In the genomic region with DNA sequence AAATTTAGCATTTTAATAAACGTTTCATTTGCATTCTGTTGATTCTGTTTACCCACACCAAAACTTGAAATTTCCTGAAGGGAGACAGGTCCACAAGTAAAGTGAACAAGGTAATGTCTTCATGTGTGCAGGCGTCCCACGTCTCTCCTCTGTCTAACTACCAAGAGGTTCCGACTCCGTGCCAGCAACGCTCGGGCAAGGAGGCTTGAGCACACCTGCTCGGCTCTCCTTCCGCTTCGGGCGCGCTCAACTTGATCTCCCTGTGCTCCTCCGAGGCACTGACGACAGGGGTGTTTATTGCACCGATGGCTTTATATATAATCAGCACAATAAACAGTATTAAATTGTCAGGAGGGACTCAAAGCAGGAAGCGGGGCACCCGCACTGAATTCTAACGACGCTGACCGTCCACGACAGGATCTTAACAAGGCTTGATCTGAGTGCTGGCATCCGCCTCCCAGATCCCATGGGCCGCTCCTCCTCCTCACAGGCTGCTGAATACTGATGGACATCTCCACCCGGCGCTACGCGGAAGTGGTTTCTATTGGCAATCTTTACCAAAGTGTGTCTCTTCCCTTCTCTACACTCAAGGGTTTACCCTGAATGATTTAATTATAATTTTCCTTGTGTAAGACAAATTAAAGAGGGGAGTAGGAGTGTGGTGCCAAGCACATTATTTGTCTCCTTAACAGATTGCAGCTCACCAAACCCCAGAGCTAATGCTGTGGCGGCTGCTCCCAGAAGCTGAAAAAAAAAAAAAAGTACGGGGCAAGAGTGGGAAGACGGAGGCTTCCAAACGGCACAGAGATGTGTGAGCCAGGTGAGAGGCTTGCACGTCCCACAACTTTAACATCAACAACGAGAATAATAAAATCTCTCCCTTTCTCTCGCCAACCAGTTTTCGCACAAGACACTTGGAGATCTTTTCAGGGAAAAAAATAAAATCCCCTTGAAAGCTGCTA, we compare ENCODE assay signal across 10 mouse cellular contexts.
DNase-seq lines count a peak whose midpoint lies in the region; ATAC-seq and TF ChIP-seq lines count a peak whose summit lies in the region.
"Had no signal": no experiment of that assay in that cellular context is flagged by ENCODE, and none has a peak within 500 bp of the region (broad histone marks: within the 10 kb centered on the region; RNA-seq: fewer than 3 reads in every experiment).

No protein-coding gene starts in this region.

- WGBS in lung, embryonic 14.5 days, result 68% methylated on average over 35 of the region's 35 CpGs

- no peak overlapping the region for H3K4me2 ChIP-seq in lung, embryonic 14.5 days
- H3K4me2 ChIP-seq: limb, embryonic 15.5 days had no signal

- H3K36me3 ChIP-seq in lung, embryonic 14.5 days (ENCODE audit: insufficient read depth), result peaks cover 27% of the 10 kb centered on the region; the same call in 1 of the 2 replicates

- intact Hi-C loops in left cerebral cortex, postnatal 14 days (cut with DNase I), result no loop called here

- H3K9ac ChIP-seq in lung, embryonic 14.5 days, result no peak overlapping the region
- H3K9ac ChIP-seq: limb, embryonic 15.5 days had no signal

- no peaks in the 10 kb centered on the region for H3K27me3 ChIP-seq in lung, embryonic 14.5 days (ENCODE audit: insufficient read depth, low read length)
- H3K27me3 ChIP-seq: limb, embryonic 15.5 days had no signal

- ATAC-seq in lung, embryonic 14.5 days (ENCODE audit: insufficient read depth), result no peak
- no peak for ATAC-seq in erythroid progenitor cell, adult 5-6 weeks (replicated peaks; ENCODE audit: low FRiP score, poor library complexity, severe bottlenecking)

- TF ChIP-seq CTCF in lung, embryonic 14.5 days (IDR thresholded peaks at IDR 0.05; ENCODE audit: low read depth), result no peak

- no peak overlapping the region for H3K27ac ChIP-seq in lung, embryonic 14.5 days (ENCODE audit: low read depth)
- H3K27ac ChIP-seq: limb, embryonic 15.5 days had no signal

- DNase-seq in cerebellum, adult 8-10 months, result peak; percentile 17
- no peak for DNase-seq in cerebellum, adult 9-11 months
- peak; percentile 26 for DNase-seq in lung, embryonic 14.5 days
- DNase-seq in lung, postnatal 14 days, result no peak
- peak; percentile 34 to 52 for DNase-seq in left cerebral cortex, postnatal 14 days (ENCODE audit: low spot score in 2 of 2)
- peak; percentile 12 for DNase-seq in skeletal muscle tissue, adult 2 months (ENCODE audit: low read depth, low spot score)
- DNase-seq in ovary, adult 18-20 months (ENCODE audit: low spot score), result no peak
- DNase-seq: gastrocnemius, postnatal 14 days had no signal

- no peaks in the 10 kb centered on the region for H3K9me3 ChIP-seq in lung, embryonic 14.5 days (ENCODE audit: low read depth, low read length)
- H3K9me3 ChIP-seq: limb, embryonic 15.5 days had no signal

- no peak overlapping the region for H3K4me3 ChIP-seq in lung, embryonic 14.5 days (ENCODE audit: low read depth, low read length)
- H3K4me3 ChIP-seq: limb, embryonic 15.5 days had no signal

- H3K4me1 ChIP-seq in lung, embryonic 14.5 days (ENCODE audit: insufficient read depth), result 0 out of 2 replicates have a peak, but pooled peaks cover 3% of the 10 kb centered on the region

Comparison
In these comparisons a context has a peak if more than half of its experiments do, and no peak if none do; other contexts are left out.
1. DNase-seq: peak in cerebellum, adult 8-10 months (single experiment), lung, embryonic 14.5 days (single experiment), left cerebral cortex, postnatal 14 days (2 of 2) and skeletal muscle tissue, adult 2 months (single experiment); none in cerebellum, adult 9-11 months (single experiment), lung, postnatal 14 days (single experiment) and ovary, adult 18-20 months (single experiment).